Mouse (Mus musculus): ENCODE data around the gene Ino80d. TPM values are rescaled to one million over a fixed set of nuclear protein-coding genes. Genes with fewer than 3 reads are reported as not detected.
A peak's percentile ranks its signal among the peaks of the same experiment; 100 is the strongest.

The Ino80d gene
- polyA plus RNA-seq, 1 experiment from 2014 or later = 12.7 TPM

DNA sequence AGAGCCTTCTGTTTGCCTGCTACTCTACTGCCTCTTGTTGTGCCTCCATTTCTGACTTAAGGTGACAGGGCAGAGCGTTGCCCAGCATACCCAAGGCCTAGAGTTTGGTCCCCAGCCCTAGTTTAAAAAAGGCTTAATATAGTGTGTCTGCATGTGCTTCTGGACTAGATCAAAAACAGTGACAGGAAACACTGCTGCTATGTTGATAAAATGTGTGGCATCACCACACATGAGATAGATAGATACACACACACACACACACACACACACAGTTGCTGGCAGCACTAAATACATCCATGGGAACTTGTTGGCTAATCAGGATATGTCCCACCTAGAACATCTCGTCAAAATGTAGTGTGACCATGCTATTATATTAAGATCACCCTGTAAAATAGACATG lies 5.9 kb upstream of the Ino80d start:
- no peak for ATAC-seq (replicated peaks)
- 97% methylated on average over 2 of the region's 2 CpGs for WGBS
- H3K4me1 ChIP-seq = peaks cover 19% of the 10 kb centered on the region
- H3K9ac ChIP-seq = no peak overlapping the region
- peaks cover 27% of the 10 kb centered on the region for H3K36me3 ChIP-seq (replicated peaks)
- H3K27ac ChIP-seq = no peak overlapping the region
- no peaks in the 10 kb centered on the region for H3K27me3 ChIP-seq (replicated peaks)
- H3K4me3 ChIP-seq = no peak overlapping the region
- H3K4me2 ChIP-seq = no peak overlapping the region
- H3K9me3 ChIP-seq = no peaks in the 10 kb centered on the region

DNA sequence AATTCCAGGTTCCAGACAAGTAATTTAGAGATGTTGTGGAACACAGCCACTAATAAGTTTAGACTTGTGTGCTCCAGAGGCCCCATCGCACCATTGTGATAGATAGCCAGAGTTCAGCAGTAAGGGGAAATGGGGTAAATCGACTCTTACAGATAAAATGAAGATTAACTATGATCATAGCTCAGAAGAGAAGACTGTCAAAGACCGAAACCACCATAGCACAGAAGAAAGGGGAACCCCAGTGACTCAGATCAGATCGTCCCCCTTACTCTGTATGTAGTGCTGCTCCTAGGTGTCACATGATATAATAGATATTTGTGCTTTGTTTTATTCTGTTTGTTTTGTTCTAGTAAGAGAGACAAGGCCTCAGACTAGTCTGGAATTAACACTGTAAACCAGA lies 5.2 kb upstream of the Ino80d start:
- H3K4me2 ChIP-seq = no peak overlapping the region
- H3K4me1 ChIP-seq = peaks cover 22% of the 10 kb centered on the region
- H3K36me3 ChIP-seq (replicated peaks) = peaks cover 27% of the 10 kb centered on the region
- no peaks in the 10 kb centered on the region for H3K9me3 ChIP-seq
- WGBS = 96% methylated on average over 4 of the region's 4 CpGs
- no peak for ATAC-seq (replicated peaks)
- H3K9ac ChIP-seq = no peak overlapping the region
- H3K4me3 ChIP-seq = no peak overlapping the region
- no peak overlapping the region for H3K27ac ChIP-seq
- no peaks in the 10 kb centered on the region for H3K27me3 ChIP-seq (replicated peaks)

- Histone ChIP-seq H3K27me3 (replicated peaks) (no peaks in the 10 kb centered on the region), H3K4me3 (peak overlapping the region; percentile 92), H3K27ac (peak overlapping the region; percentile 96), H3K9ac (no peak overlapping the region), H3K4me1 (peaks cover 38% of the 10 kb centered on the region), H3K36me3 (replicated peaks) (peaks cover 5% of the 10 kb centered on the region), H3K4me2 (peak overlapping the region; percentile 67), H3K9me3 (no peaks in the 10 kb centered on the region)
- 50% methylated on average over 3 of the region's 3 CpGs for WGBS
- ATAC-seq (replicated peaks) = no peak
Measured at GRCm38 (mm10) chr1:63115540-63115939, 1.1 kb upstream of the Ino80d start.

GRCm38 (mm10) chr1:63115096-63115495 lies 629 bp upstream of the Ino80d start:
- H3K36me3 ChIP-seq (replicated peaks) = peaks cover under 1% of the 10 kb centered on the region; the same call in 1 of the 2 replicates
- peak overlapping the region; percentile 92 for H3K4me3 ChIP-seq
- H3K27ac ChIP-seq = peak overlapping the region; percentile 96
- H3K4me1 ChIP-seq = peaks cover 42% of the 10 kb centered on the region
- no peaks in the 10 kb centered on the region for H3K27me3 ChIP-seq (replicated peaks)
- ATAC-seq (replicated peaks) = no peak
- peak overlapping the region; percentile 67 for H3K4me2 ChIP-seq
- H3K9me3 ChIP-seq = no peaks in the 10 kb centered on the region
- WGBS = 12% methylated on average over 4 of the region's 4 CpGs
- H3K9ac ChIP-seq = peak overlapping the region; percentile 96

DNA sequence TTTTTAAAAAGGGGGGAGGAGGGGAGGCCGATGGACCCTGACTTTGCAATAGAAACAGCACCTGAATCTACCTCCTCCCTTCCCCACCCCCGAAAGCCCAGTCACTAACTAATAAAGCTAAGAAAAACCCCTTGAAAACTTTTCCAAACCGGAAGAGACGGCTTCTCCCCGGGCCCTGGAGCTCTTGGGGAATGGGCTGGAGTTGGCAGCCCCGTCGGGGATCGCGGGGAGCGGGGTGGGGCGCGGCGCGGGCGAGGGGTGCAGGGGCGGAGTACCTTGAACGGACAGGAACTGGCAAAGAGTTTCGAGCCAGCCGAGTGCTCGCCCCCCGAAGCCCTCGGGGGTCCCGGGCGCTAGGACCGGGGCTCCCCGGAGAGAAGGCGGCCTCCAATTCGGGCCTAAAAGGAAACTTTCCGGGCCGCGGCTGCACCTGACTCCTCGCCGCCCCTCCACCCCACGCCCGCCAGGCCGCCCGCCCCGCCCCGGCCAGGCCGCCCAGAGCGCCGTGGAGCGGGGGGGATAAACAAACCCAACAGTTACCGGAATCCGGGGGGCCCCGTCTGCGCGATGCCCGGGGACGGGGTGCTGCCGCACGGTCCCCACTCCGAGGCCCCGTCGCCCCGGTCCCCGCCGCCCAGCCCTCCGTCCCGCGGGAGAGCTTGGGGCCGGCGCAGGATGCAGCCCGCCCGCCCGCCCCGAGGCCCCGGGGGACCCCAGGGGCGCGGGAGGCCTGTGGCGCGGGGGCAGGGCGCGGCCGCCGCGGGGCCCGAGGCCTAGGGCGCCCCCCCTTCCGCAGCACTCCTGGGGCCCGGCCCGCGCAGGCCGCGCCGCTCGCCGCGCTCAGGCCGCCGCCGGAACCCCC lies 962 bp downstream of the Ino80d start:
- peak overlapping the region; percentile 96 for H3K27ac ChIP-seq
- H3K4me3 ChIP-seq = peak overlapping the region; percentile 92
- H3K4me2 ChIP-seq = peak overlapping the region; percentile 67
- ATAC-seq (replicated peaks) = peak; percentile 53
- no peaks in the 10 kb centered on the region for H3K36me3 ChIP-seq (replicated peaks)
- no peaks in the 10 kb centered on the region for H3K27me3 ChIP-seq (replicated peaks)
- peaks cover 45% of the 10 kb centered on the region for H3K4me1 ChIP-seq
- peak overlapping the region; percentile 96 for H3K9ac ChIP-seq
- WGBS = under 1% methylated on average over 68 of the region's 92 CpGs
- no peaks in the 10 kb centered on the region for H3K9me3 ChIP-seq

DNA sequence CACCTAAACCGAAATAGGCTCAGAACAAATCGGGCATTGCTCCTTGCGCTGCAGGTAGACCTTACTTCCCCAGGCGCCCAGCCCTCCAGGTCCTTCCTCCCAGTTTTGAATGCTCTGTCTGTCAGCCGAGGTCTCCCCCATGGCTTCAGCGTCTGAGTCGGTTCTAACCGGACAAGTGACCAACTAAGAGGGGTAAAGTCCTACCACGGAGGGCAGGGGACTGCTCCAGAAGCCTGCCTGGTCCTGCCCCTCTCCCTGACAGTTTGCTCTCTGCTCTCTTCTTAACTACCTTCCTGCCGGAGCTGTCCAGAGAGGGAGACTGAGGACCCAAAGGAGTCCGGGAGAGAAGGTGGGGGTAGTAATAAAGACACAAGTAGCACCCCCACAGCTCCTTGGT lies 1.6 kb downstream of the Ino80d start:
- peak overlapping the region; percentile 96 for H3K27ac ChIP-seq
- no peaks in the 10 kb centered on the region for H3K36me3 ChIP-seq (replicated peaks)
- H3K9me3 ChIP-seq = no peaks in the 10 kb centered on the region
- peak overlapping the region; percentile 67 for H3K4me2 ChIP-seq
- peak overlapping the region; percentile 96 for H3K9ac ChIP-seq
- peaks cover 45% of the 10 kb centered on the region for H3K4me1 ChIP-seq
- 3% methylated on average over 11 of the region's 11 CpGs for WGBS
- peak; percentile 19; the same call in 1 of the 2 replicates for ATAC-seq (replicated peaks)
- no peaks in the 10 kb centered on the region for H3K27me3 ChIP-seq (replicated peaks)
- peak overlapping the region; percentile 92 for H3K4me3 ChIP-seq

GRCm38 (mm10) chr1:63112151-63112864 lies 2.2 kb downstream of the Ino80d start:
- Histone ChIP-seq H3K4me3 (peak overlapping the region; percentile 92), H3K27me3 (replicated peaks) (no peaks in the 10 kb centered on the region), H3K4me2 (peak overlapping the region; percentile 67), H3K36me3 (replicated peaks) (no peaks in the 10 kb centered on the region), H3K4me1 (peaks cover 45% of the 10 kb centered on the region), H3K27ac (peak overlapping the region; percentile 96), H3K9me3 (no peaks in the 10 kb centered on the region), H3K9ac (peak overlapping the region; percentile 96)
- ATAC-seq (replicated peaks) = no peak
- 28% methylated on average over 8 of the region's 8 CpGs for WGBS

DNA sequence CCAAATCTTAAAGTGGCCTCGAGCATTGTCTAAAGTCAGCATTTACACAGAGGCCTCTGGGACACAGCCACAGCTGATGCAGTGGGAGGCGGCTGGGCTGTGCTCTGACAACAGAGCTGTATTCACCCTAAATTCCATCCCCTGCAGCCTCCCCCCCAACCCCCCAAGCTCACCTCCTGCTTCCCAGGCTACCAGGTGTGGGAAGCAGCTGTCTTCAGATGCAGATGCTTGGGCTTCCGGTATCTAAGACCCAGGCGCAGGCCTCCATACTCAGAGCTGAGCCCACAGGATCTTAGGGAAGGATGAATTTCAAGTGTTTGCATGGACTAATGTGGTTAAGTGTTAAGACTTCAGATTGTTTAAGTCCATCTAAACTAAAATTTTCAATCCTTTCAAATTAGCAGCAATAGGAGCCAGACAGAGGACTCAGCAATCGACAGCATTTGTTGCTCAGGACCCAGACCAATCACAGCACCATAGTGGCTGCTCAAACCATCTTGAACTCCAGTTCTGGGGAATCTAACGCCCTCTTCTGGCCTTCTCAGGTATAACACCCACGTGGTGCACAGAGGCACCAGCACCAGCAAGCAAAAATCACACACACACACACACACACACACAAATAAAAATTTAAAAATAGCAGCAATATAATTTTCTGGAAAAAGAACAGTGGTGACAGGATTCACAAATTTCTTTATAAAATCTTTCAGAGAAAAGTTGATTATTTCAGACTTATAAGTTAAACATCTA lies 3.8 kb downstream of the Ino80d start:
- no peak overlapping the region for H3K4me2 ChIP-seq
- peaks cover 30% of the 10 kb centered on the region for H3K4me1 ChIP-seq
- H3K9ac ChIP-seq = no peak overlapping the region
- H3K4me3 ChIP-seq = no peak overlapping the region
- WGBS = 44% methylated on average over 7 of the region's 7 CpGs
- H3K27me3 ChIP-seq (replicated peaks) = no peaks in the 10 kb centered on the region
- H3K9me3 ChIP-seq = no peaks in the 10 kb centered on the region
- H3K27ac ChIP-seq = no peak overlapping the region
- ATAC-seq (replicated peaks) = no peak
- H3K36me3 ChIP-seq (replicated peaks) = no peaks in the 10 kb centered on the region

GRCm38 (mm10) chr1:63107614-63108327 lies 6.7 kb downstream of the Ino80d start:
- WGBS = 80% methylated on average over 6 of the region's 6 CpGs
- no peak for ATAC-seq (replicated peaks)

GRCm38 (mm10) chr1:63102758-63103451 lies 11.6 kb downstream of the Ino80d start:
- Histone ChIP-seq H3K4me1 (no peaks in the 10 kb centered on the region), H3K9ac (no peak overlapping the region), H3K4me3 (no peak overlapping the region), H3K27me3 (replicated peaks) (no peaks in the 10 kb centered on the region), H3K9me3 (no peaks in the 10 kb centered on the region), H3K27ac (no peak overlapping the region), H3K36me3 (replicated peaks) (peaks cover 15% of the 10 kb centered on the region), H3K4me2 (no peak overlapping the region)
- WGBS = 90% methylated on average over 12 of the region's 12 CpGs
- no peak for ATAC-seq (replicated peaks)

More at GRCm38 (mm10) chr1:63107614-63108327, 6.7 kb downstream of the Ino80d start:
- Histone ChIP-seq H3K27ac (no peak overlapping the region), H3K9ac (no peak overlapping the region), H3K36me3 (replicated peaks) (no peaks in the 10 kb centered on the region), H3K4me3 (no peak overlapping the region), H3K9me3 (no peaks in the 10 kb centered on the region), H3K27me3 (replicated peaks) (no peaks in the 10 kb centered on the region), H3K4me1 (peaks cover 20% of the 10 kb centered on the region), H3K4me2 (no peak overlapping the region)

- H3K4me2 ChIP-seq = no peak overlapping the region
- no peaks in the 10 kb centered on the region for H3K27me3 ChIP-seq (replicated peaks)
- no peaks in the 10 kb centered on the region for H3K4me1 ChIP-seq
- H3K9me3 ChIP-seq = no peaks in the 10 kb centered on the region
- WGBS = 93% methylated on average over 8 of the region's 8 CpGs
- H3K4me3 ChIP-seq = no peak overlapping the region
- no peak for ATAC-seq (replicated peaks)
- no peak overlapping the region for H3K27ac ChIP-seq
- H3K9ac ChIP-seq = no peak overlapping the region
- peaks cover 17% of the 10 kb centered on the region for H3K36me3 ChIP-seq (replicated peaks)
Measured at GRCm38 (mm10) chr1:63100196-63100595, 14.3 kb downstream of the Ino80d start.

Data from midbrain, embryonic 15.5 days (tissue).